Mouse (Mus musculus): ENCODE results near the gene Olfr1242. TPM values are rescaled to one million over a fixed set of nuclear protein-coding genes. Genes with fewer than 3 reads are reported as not detected.

The Olfr1242 gene
- polyA plus RNA-seq (2012; rRNA removed): not detected in 2 replicates

GRCm38 (mm10) chr2:89498235-89498634 lies at the start of gene Olfr1242:
Gene Olfr1242, minus strand, starts transcription at chr2:89498335.

GRCm38 (mm10) chr2:89531387-89531786 lies 33.3 kb upstream of the Olfr1242 start, which contains the start of gene Olfr1243:
Gene Olfr1243, minus strand, starts transcription at chr2:89531487.

GRCm38 (mm10) chr2:89487026-89487425 lies 11.1 kb downstream of the Olfr1242 start, which contains the start of gene Olfr1241:
Gene Olfr1241, minus strand, starts transcription at chr2:89487126.

GRCm38 (mm10) chr2:89442900-89443299 lies 55.2 kb downstream of the Olfr1242 start, which contains the start of gene Olfr1240:
Gene Olfr1240, minus strand, starts transcription at chr2:89443000.

Other genes with a start within 250 kb of the Olfr1242 start
- gene Olfr1228, start 244.3 kb downstream of the Olfr1242 start, polyA plus RNA-seq (2012; rRNA removed): not detected in 2 replicates
- gene Olfr1229, start 210.3 kb downstream of the Olfr1242 start, polyA plus RNA-seq (2012; rRNA removed): not detected in 2 replicates
- not detected in 2 replicates for gene Olfr1230, start 201.1 kb downstream of the Olfr1242 start, polyA plus RNA-seq (2012; rRNA removed)
- gene Olfr1231, start 191.3 kb downstream of the Olfr1242 start, polyA plus RNA-seq (2012; rRNA removed): not detected in 2 replicates
- gene Olfr1232, start 168.7 kb downstream of the Olfr1242 start, polyA plus RNA-seq (2012; rRNA removed): not detected in 2 replicates
- not detected in 2 replicates for gene Olfr1233, start 155.9 kb downstream of the Olfr1242 start, polyA plus RNA-seq (2012; rRNA removed)
- gene Olfr1234, start 133.5 kb downstream of the Olfr1242 start, polyA plus RNA-seq (2012; rRNA removed): not detected in 2 replicates
- not detected in 2 replicates for gene Olfr1238, start 88.7 kb downstream of the Olfr1242 start, polyA plus RNA-seq (2012; rRNA removed)
- not detected in 2 replicates for gene Olfr1239, start 77.9 kb downstream of the Olfr1242 start, polyA plus RNA-seq (2012; rRNA removed)
- gene Olfr1240, start 55.3 kb downstream of the Olfr1242 start, polyA plus RNA-seq (2012; rRNA removed): not detected in 2 replicates
- not detected in 2 replicates for gene Olfr1241, start 11.2 kb downstream of the Olfr1242 start, polyA plus RNA-seq (2012; rRNA removed)
- not detected in 2 replicates for gene Olfr1243, start 33.2 kb upstream of the Olfr1242 start, polyA plus RNA-seq (2012; rRNA removed)
- not detected in 2 replicates for gene Olfr1245, start 80.1 kb upstream of the Olfr1242 start, polyA plus RNA-seq (2012; rRNA removed)
- gene Olfr1246, start 94.8 kb upstream of the Olfr1242 start, polyA plus RNA-seq (2012; rRNA removed): not detected in 2 replicates
- gene Olfr1247, start 115.8 kb upstream of the Olfr1242 start, polyA plus RNA-seq (2012; rRNA removed): not detected in 2 replicates
- gene Olfr1248, start 119.9 kb upstream of the Olfr1242 start, polyA plus RNA-seq (2012; rRNA removed): not detected in 2 replicates
- not detected in 2 replicates for gene Olfr1249, start 136.6 kb upstream of the Olfr1242 start, polyA plus RNA-seq (2012; rRNA removed)
- gene Olfr1250, start 163.1 kb upstream of the Olfr1242 start, polyA plus RNA-seq (2012; rRNA removed): not detected in 2 replicates
- gene Olfr1251, start 173.6 kb upstream of the Olfr1242 start, polyA plus RNA-seq (2012; rRNA removed): not detected in 2 replicates
- not detected in 2 replicates for gene Olfr1252, start 226.7 kb upstream of the Olfr1242 start, polyA plus RNA-seq (2012; rRNA removed)

Measured in colon, adult 2 months (tissue).